Mouse (Mus musculus): ENCODE results near the gene Pth2.

GRCm38 (mm10) chr7:45193406-45193805 lies 12.6 kb downstream of the Pth2 start:
- TF ChIP-seq CTCF (IDR thresholded peaks at IDR 0.05; ENCODE audit: extremely low read depth, insufficient read depth, low read length) (no peak), POLR2A (IDR thresholded peaks at IDR 0.05; ENCODE audit: extremely low read depth, insufficient read depth, low read length) (no peak)
